Mouse (Mus musculus) hindbrain, embryonic 11.5 days (tissue): ENCODE measurements around the gene H2-D1. TPM values are rescaled to one million over a fixed set of nuclear protein-coding genes. Genes with fewer than 3 reads are reported as not detected.

Experiments used
- ATAC-seq: fragments of 200-750 bp; cut with Nextera tagmentation; 2 replicates; pipeline ENCODE4 v1.8.0; 2017; ENCODE audit warnings: mild to moderate bottlenecking, moderate TSS enrichment, moderate library complexity; ENCODE audit not compliant: low FRiP score
- DNase-seq: peaks from one replicate; pipeline ENCODE4 v3.0.0-alpha.2; 2015; ENCODE audit warnings: low spot score
- H3K27ac ChIP-seq: fragments of 300-500 bp; sonication (generic); 2 replicates; pipeline ENCODE4 v1.5.1; 2014; ENCODE audit warnings: mild to moderate bottlenecking, low read depth, low read length
- H3K27me3 ChIP-seq: fragments of 300-500 bp; sonication (generic); 2 replicates; pipeline ENCODE4 v1.6.1; 2014; ENCODE audit warnings: mild to moderate bottlenecking, low read length, moderate library complexity, mixed read lengths; ENCODE audit not compliant: control insufficient read depth, insufficient read depth
- H3K36me3 ChIP-seq: fragments of 300-500 bp; sonication (generic); 2 replicates; pipeline ENCODE4 v1.6.1; 2014; ENCODE audit warnings: mild to moderate bottlenecking, low read length, moderate library complexity, mixed read lengths; ENCODE audit not compliant: control insufficient read depth, insufficient read depth
- H3K4me1 ChIP-seq: fragments of 300-500 bp; sonication (generic); replicated peaks from 2 replicates; pipeline ENCODE4 v1.6.1; 2014; ENCODE audit warnings: low read length, mixed read lengths; ENCODE audit not compliant: control insufficient read depth, insufficient read depth
- H3K4me2 ChIP-seq: fragments of 300-500 bp; sonication (generic); replicated peaks from 2 replicates; pipeline ENCODE4 v1.6.1; 2014; ENCODE audit warnings: mild to moderate bottlenecking, low read depth, low read length
- H3K4me3 ChIP-seq: fragments of 300-500 bp; sonication (generic); 2 replicates; pipeline ENCODE4 v1.5.1; 2014; ENCODE audit warnings: low read depth, low read length
- H3K9ac ChIP-seq: fragments of 300-500 bp; sonication (generic); 2 replicates; pipeline ENCODE4 v1.6.1; 2014; ENCODE audit warnings: low read depth, low read length
- H3K9me3 ChIP-seq: fragments of 300-500 bp; sonication (generic); 2 replicates; pipeline ENCODE4 v1.6.1; 2016; ENCODE audit warnings: low read length; ENCODE audit not compliant: control insufficient read depth
- WGBS: fragments of 180-500 bp; shearing (Covaris S2); extraction: QIAGEN DNeasy Blood & Tissue Kit; methylation state at CpG from one replicate; pipeline ENCODE4 v1.1.7; 2014; 5-methylcytosine and 5-hydroxymethylcytosine counted together
- polyA plus RNA-seq: library from polyadenylated mRNA; unstranded; fragments of >200 nt; fragmentation: Nextera tagmentation; extraction: Ambion mirVana; gene quantifications from 2 replicates; pipeline ENCODE4 v1.2.1, GENCODE M21; 2014

The H2-D1 gene
- 42.9 and 43.2 TPM in 2 replicates for polyA plus RNA-seq

DNA sequence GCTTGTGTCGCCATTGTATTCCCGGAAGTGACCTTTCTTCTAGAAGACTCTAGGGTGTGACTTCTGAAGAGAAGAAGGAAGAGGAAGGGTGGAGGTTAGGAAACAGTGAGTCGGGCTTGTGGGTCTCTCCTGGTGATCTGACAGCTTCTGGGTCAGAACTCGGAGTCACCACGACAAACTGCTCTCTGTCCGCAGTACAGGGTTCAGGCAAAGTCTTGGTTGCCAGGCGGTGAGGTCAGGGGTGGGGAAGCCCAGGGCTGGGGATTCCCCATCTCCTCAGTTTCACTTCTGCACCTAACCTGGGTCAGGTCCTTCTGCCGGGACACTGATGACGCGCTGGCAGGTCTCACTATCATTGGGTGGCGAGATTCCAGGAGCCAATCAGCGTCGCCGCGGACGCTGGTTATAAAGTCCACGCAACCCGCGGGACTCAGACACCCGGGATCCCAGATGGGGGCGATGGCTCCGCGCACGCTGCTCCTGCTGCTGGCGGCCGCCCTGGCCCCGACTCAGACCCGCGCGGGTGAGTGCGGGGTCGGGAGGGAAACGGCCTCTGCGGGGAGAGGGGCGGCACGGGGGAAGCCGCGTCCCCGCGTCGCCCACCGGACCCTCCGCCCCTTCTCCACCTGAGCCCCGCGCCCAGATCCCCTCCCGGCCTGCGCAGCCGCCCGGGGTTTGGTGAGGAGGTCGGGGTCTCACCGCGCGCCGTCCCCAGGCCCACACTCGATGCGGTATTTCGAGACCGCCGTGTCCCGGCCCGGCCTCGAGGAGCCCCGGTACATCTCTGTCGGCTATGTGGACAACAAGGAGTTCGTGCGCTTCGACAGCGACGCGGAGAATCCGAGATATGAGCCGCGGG, at the start of gene H2-D1:
Gene H2-D1 (plus strand): TSS at position 67 of the 859 bp plus-strand sequence.
- Histone ChIP-seq H3K27ac (no peak within 1 kb of the TSS), H3K4me3 (peak within 1 kb of the TSS; percentile 54), H3K9me3 (no peaks in the 10 kb centered on the region), H3K27me3 (peaks cover 2% of the 10 kb centered on the region; the same call in 1 of the 2 replicates), H3K36me3 (no peaks in the 10 kb centered on the region), H3K4me2 (peak within 1 kb of the TSS; percentile 87), H3K9ac (peak within 1 kb of the TSS; percentile 53), H3K4me1 (no peaks in the 10 kb centered on the region)
- WGBS: 2% methylated on average over 61 of the region's 73 CpGs
- ATAC-seq: peak; percentile 92
- peak; percentile 91 for DNase-seq

DNA sequence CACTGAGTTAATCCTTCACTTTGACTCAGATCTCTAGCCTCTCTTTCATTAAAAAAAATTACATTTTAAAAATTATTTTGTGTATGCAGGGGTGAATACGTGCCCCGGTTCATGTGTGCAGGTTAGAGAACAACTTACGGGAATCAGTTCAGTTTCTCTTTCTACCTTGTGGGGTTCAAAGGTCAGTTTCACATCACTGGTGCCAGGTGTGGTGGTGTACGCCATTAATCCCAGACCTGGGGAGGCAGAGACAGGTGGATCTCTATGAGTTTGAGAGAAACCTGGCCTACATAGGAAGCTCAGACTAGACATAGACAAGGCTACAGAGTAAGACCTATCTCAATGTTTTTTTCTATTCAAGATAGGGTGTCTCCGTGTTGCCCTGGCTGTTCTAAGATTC, 49.5 kb upstream of the H2-D1 start:
- H3K4me1 ChIP-seq: no peaks in the 10 kb centered on the region
- H3K27ac ChIP-seq: no peak overlapping the region
- WGBS: 93% methylated on average over 5 of the region's 5 CpGs
- no peak overlapping the region for H3K4me2 ChIP-seq
- H3K9me3 ChIP-seq: no peaks in the 10 kb centered on the region
- H3K9ac ChIP-seq: no peak overlapping the region
- no peaks in the 10 kb centered on the region for H3K27me3 ChIP-seq
- H3K36me3 ChIP-seq: no peaks in the 10 kb centered on the region
- H3K4me3 ChIP-seq: no peak overlapping the region
- ATAC-seq (no peak), DNase-seq (no peak)

DNA sequence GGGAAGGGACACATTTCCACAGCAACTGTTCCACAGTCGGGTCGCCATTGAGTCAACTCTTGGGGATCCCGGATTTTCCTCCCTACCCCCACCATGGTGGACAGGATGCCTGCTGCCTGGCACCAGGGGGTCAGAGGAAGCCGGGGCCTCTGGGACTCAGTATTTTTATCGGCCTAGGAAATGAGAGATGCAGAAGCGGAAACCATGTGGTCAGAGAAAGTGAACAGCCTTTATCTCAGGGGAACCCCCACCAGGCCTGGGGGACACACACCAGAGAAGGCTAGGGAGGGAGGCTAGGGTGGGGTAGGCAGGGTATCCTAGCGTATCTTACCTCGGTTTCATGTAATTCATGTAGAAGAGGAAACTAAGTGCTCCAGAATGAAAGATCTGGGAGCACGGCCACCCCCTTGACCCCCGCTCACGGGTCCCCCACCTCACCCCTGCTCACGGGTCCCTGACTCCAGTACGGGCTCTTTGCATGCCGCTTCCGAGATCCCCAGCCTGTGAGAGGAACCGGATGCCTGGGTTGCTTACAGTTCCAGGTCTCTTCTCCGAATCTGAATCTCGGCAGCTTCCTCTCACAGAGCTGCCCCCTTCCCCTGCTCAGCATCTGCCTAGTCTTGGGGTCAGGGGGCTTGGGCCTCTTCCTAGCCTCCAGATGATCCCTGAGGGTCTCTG, 43.9 kb upstream of the H2-D1 start:
- WGBS: 85% methylated on average over 18 of the region's 18 CpGs
- H3K27me3 ChIP-seq: no peaks in the 10 kb centered on the region

DNA sequence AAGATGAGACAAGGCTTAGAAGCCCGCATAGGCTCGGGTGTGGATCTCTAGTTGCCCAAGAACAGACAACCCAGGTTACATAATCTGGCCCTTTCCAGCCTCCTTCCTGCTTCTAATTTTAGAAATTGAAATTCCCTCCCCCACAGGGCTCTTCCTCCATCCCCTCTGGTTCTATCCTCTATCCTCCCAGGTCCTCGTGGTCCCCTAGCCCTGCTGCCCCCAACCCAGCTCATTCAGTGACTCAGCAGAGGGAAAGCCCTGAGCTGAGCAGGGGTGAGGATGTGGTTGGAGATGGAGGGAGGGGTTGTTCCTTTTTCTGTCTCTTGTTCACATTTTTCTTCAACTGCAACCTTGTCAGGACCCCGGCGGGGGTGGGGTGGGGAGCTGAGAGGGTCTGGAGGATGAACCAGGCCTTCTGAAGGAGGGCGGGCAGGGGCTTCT, 42.9 kb upstream of the H2-D1 start:
- DNase-seq: no peak
- H3K27ac ChIP-seq: no peak overlapping the region
- H3K4me1 ChIP-seq: no peaks in the 10 kb centered on the region
- 92% methylated on average over 6 of the region's 6 CpGs for WGBS
- no peak for ATAC-seq
- no peak overlapping the region for H3K9ac ChIP-seq
- H3K4me3 ChIP-seq: no peak overlapping the region
- H3K9me3 ChIP-seq: no peaks in the 10 kb centered on the region
- no peak overlapping the region for H3K4me2 ChIP-seq
- no peaks in the 10 kb centered on the region for H3K36me3 ChIP-seq
- no peaks in the 10 kb centered on the region for H3K27me3 ChIP-seq

More for the DNA sequence above, 43.9 kb upstream of the H2-D1 start:
- Histone ChIP-seq H3K9ac (no peak overlapping the region), H3K27ac (no peak overlapping the region), H3K4me2 (no peak overlapping the region), H3K9me3 (no peaks in the 10 kb centered on the region), H3K4me3 (no peak overlapping the region), H3K36me3 (no peaks in the 10 kb centered on the region), H3K4me1 (no peaks in the 10 kb centered on the region)
- DNase-seq: no peak
- no peak for ATAC-seq

DNA sequence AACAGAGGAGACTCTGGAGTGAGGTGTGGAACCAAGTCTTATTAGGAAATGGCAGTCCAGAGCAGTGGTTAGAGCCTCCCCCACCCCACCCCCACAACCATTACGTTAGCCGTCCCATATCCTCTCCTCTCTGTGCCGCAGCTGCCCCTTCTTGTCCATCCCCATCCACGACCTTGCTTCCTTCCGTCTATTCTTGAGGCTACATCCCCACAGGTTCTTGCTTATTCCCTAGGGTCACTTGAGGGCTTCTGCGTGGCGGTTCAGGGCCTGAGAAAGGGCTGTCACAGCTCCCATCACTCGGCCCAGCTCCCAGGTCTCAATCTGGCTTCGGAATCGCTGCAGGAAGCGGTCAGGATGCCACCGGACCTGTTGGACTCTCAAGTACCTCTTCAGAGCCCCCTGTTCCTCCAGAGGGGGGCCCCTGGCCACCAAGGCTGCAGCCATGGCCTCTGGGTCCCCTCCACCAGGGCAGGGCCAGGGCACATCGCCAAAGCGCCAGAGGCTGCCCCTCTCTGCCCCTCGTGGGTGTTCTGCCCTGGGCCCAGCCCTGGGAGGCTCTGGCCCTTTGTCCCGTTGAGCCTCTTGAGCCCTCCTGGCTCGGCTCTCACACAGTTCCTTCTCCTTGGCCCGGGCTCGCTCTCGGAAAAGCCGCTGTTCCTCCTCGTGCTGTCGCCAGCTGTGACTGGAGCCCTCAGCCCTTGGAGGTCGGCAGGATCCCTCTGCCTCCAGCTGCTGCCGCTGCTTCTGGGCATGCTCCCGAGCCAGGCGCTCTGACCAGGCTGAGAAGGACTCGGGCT, 42.2 kb upstream of the H2-D1 start, which contains the start of gene Gm16181:
Gene Gm16181 (plus strand): TSS at position 679 of the 797 bp plus-strand sequence.
- H3K4me2 ChIP-seq: no peak within 1 kb of the TSS
- no peaks in the 10 kb centered on the region for H3K4me1 ChIP-seq
- DNase-seq (no peak), ATAC-seq (no peak)
- no peaks in the 10 kb centered on the region for H3K27me3 ChIP-seq
- no peak within 1 kb of the TSS for H3K9ac ChIP-seq
- 73% methylated on average over 26 of the region's 28 CpGs for WGBS
- H3K36me3 ChIP-seq: 0 out of 2 replicates have a peak, but pooled peaks cover 5% of the 10 kb centered on the region
- H3K4me3 ChIP-seq: no peak within 1 kb of the TSS
- no peak within 1 kb of the TSS for H3K27ac ChIP-seq
- no peaks in the 10 kb centered on the region for H3K9me3 ChIP-seq

DNA sequence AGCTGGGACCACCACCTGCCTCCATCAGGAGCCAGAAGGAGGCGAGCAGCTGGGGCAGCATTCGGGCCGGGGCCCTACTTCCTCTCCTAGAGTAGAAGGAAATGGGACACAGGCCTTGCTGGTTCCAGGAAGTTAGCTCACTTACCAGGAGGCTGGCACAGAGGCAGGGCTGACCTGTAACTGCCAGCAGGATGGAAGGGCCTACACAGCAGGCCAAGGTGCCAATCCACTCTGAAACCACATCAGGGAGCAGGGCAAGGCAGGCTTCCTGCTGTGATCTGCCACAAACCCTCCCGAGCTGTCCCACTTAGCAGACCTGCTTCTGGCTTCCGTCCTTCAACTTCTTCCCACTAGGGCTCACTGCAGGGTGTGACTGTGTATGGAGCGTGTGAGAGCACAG, 40.2 kb upstream of the H2-D1 start:
- no peak overlapping the region for H3K9ac ChIP-seq

DNA sequence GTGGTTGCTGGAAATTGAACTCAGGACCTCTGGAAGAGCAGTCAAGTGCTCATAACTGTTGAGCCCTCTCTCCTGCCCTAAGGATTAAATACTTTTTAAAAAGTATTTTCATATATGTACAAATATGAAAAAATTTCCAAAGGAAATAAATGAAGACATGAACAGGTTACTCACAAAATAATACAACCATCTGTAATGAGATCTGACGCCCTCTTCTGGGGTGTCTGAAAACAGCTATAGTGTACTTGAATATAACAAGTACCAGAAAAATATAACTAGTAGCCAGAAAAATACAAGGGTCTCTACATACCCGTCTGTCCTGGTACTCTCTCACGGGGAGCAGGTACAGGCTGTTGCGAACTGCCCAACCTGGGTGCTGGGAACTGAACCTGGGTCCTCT, 37.9 kb upstream of the H2-D1 start:
- WGBS: 96% methylated on average over 4 of the region's 4 CpGs
- no peaks in the 10 kb centered on the region for H3K27me3 ChIP-seq
- no peak overlapping the region for H3K4me2 ChIP-seq
- no peaks in the 10 kb centered on the region for H3K9me3 ChIP-seq
- H3K4me3 ChIP-seq: no peak overlapping the region
- ATAC-seq (no peak), DNase-seq (no peak)
- H3K4me1 ChIP-seq: no peaks in the 10 kb centered on the region
- H3K36me3 ChIP-seq: 0 out of 2 replicates have a peak, but pooled peaks cover 5% of the 10 kb centered on the region
- no peak overlapping the region for H3K27ac ChIP-seq
- no peak overlapping the region for H3K9ac ChIP-seq

More for the DNA sequence above, 40.2 kb upstream of the H2-D1 start:
- H3K36me3 ChIP-seq: 0 out of 2 replicates have a peak, but pooled peaks cover 5% of the 10 kb centered on the region
- H3K27me3 ChIP-seq: no peaks in the 10 kb centered on the region
- H3K27ac ChIP-seq: no peak overlapping the region
- H3K4me3 ChIP-seq: no peak overlapping the region
- ATAC-seq: no peak
- 79% methylated on average over 6 of the region's 6 CpGs for WGBS
- DNase-seq: no peak
- no peak overlapping the region for H3K4me2 ChIP-seq
- no peaks in the 10 kb centered on the region for H3K4me1 ChIP-seq
- no peaks in the 10 kb centered on the region for H3K9me3 ChIP-seq

DNA sequence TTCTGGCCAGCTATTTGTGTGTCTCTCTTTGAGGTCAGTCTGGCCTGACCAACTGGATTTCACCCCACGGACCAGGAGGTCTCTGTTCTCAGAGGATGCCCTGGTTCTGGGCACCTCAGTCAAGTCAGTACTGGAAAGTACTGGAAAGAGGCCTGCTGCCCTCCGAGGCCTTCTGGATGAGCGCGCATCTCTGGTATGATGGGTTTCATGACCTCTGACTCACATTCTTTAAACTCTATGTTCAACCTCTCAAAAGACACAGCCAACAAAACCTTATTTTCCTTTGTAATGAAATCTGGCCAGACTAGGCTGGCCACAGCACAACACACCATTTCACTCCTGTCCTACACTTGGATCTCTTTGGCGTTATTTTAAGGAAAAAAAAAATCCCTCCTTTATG, 37.1 kb upstream of the H2-D1 start:
- H3K4me2 ChIP-seq: no peak overlapping the region
- 92% methylated on average over 5 of the region's 5 CpGs for WGBS
- no peak overlapping the region for H3K9ac ChIP-seq
- no peak overlapping the region for H3K27ac ChIP-seq
- H3K27me3 ChIP-seq: no peaks in the 10 kb centered on the region
- no peaks in the 10 kb centered on the region for H3K9me3 ChIP-seq
- DNase-seq (no peak), ATAC-seq (no peak)
- H3K4me3 ChIP-seq: no peak overlapping the region
- H3K4me1 ChIP-seq: no peaks in the 10 kb centered on the region
- H3K36me3 ChIP-seq: 0 out of 2 replicates have a peak, but pooled peaks cover 5% of the 10 kb centered on the region
